In the genomic region with DNA sequence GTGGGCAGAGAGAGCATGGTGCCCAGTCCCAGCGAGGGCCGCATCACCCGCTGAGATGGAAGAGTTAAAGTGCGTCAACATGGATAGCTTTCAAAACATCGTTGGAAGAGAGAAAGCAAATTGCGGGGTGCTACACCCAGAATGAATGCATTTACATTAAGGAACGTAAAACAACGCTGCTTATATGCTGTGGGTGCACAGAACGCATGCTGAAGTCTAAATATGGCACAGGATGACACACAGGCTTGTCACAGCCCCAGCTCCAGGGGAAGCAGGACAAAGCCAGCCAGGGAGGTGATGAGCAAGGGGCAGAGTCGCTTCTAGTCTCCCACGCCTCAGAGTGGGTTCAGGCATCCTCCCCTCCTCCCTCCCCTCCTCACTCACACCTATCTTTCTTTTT, we compare ENCODE assay signal across 28 mouse cellular contexts. TPM values are rescaled to one million over a fixed set of nuclear protein-coding genes. Genes with fewer than 3 reads are reported as not detected.
DNase-seq lines count a peak whose midpoint lies in the region; ATAC-seq lines count a peak whose summit lies in the region.
"Had no signal": no experiment of that assay in that cellular context is flagged by ENCODE, and none has a peak within 500 bp of the region (broad histone marks: within the 10 kb centered on the region; RNA-seq: fewer than 3 reads in every experiment).

No protein-coding gene starts in this region.

- H3K27me3 ChIP-seq in forebrain, embryonic 12.5 days = peaks cover 29% of the 10 kb centered on the region
- H3K27me3 ChIP-seq in forebrain, embryonic 14.5 days (replicated peaks; ENCODE audit: control insufficient read depth, insufficient read depth, low read length) = 0 out of 2 replicates have a peak, but pooled peaks cover 6% of the 10 kb centered on the region

- no peaks in the 10 kb centered on the region for H3K36me3 ChIP-seq in forebrain, embryonic 12.5 days (replicated peaks)
- no peaks in the 10 kb centered on the region for H3K36me3 ChIP-seq in forebrain, embryonic 14.5 days (ENCODE audit: control insufficient read depth, insufficient read depth, low read length)
- H3K36me3 ChIP-seq: embryonic facial prominence, embryonic 13.5 days; heart, embryonic 13.5 days; limb, embryonic 13.5 days; liver, embryonic 13.5 days; midbrain, embryonic 12.5 days had no signal

- H3K9ac ChIP-seq in forebrain, embryonic 12.5 days = no peak overlapping the region
- H3K9ac ChIP-seq in forebrain, embryonic 14.5 days (ENCODE audit: low read length) = no peak overlapping the region
- H3K9ac ChIP-seq: embryonic facial prominence, embryonic 13.5 days; forebrain, embryonic 13.5 days; heart, embryonic 13.5 days; limb, embryonic 13.5 days; liver, embryonic 13.5 days; midbrain, embryonic 12.5 days had no signal

- H3K27ac ChIP-seq in forebrain, embryonic 12.5 days = peak overlapping the region; percentile 3; the same call in 1 of the 2 replicates
- H3K27ac ChIP-seq in forebrain, embryonic 14.5 days (ENCODE audit: low read depth, low read length) = no peak overlapping the region
- H3K27ac ChIP-seq: embryonic facial prominence, embryonic 13.5 days; forebrain, embryonic 13.5 days; heart, embryonic 13.5 days; hindbrain, postnatal 0 days; layer of hippocampus, adult 2 months; limb, embryonic 13.5 days; liver, embryonic 13.5 days; midbrain, embryonic 12.5 days had no signal

- H3K4me2 ChIP-seq in forebrain, embryonic 12.5 days = no peak overlapping the region
- no peak overlapping the region for H3K4me2 ChIP-seq in forebrain, embryonic 14.5 days (ENCODE audit: low read length)
- H3K4me2 ChIP-seq: embryonic facial prominence, embryonic 13.5 days; forebrain, embryonic 13.5 days; heart, embryonic 13.5 days; limb, embryonic 13.5 days; liver, embryonic 13.5 days; midbrain, embryonic 12.5 days had no signal

- no peak overlapping the region for H3K4me3 ChIP-seq in forebrain, embryonic 12.5 days (replicated peaks)
- no peak overlapping the region for H3K4me3 ChIP-seq in forebrain, embryonic 14.5 days (ENCODE audit: low read depth, low read length)
- H3K4me3 ChIP-seq: embryonic facial prominence, embryonic 13.5 days; erythroblast, embryonic 14.5 days; forebrain, embryonic 13.5 days; heart, embryonic 13.5 days; layer of hippocampus, adult 2 months; limb, embryonic 13.5 days; liver, embryonic 13.5 days; midbrain, embryonic 12.5 days had no signal

- 70% methylated on average over 11 of the region's 11 CpGs for WGBS in forebrain, embryonic 12.5 days
- WGBS in forebrain, embryonic 14.5 days = 56% methylated on average over 11 of the region's 11 CpGs

- peaks cover 46% of the 10 kb centered on the region for H3K4me1 ChIP-seq in forebrain, embryonic 12.5 days
- H3K4me1 ChIP-seq in forebrain, embryonic 14.5 days (ENCODE audit: control insufficient read depth, insufficient read depth, low read length) = peaks cover 20% of the 10 kb centered on the region
- H3K4me1 ChIP-seq: liver, embryonic 13.5 days had no signal

- no peaks in the 10 kb centered on the region for H3K9me3 ChIP-seq in forebrain, embryonic 12.5 days
- H3K9me3 ChIP-seq in forebrain, embryonic 14.5 days (replicated peaks; ENCODE audit: control insufficient read depth, low read length) = no peaks in the 10 kb centered on the region
- H3K9me3 ChIP-seq: embryonic facial prominence, embryonic 13.5 days; forebrain, embryonic 13.5 days; heart, embryonic 13.5 days; limb, embryonic 13.5 days; liver, embryonic 13.5 days; midbrain, embryonic 12.5 days had no signal

- no peak for ATAC-seq in forebrain, embryonic 12.5 days (ENCODE audit: low FRiP score)
- ATAC-seq in forebrain, embryonic 14.5 days = no peak
- ATAC-seq: forebrain, embryonic 13.5 days; hindbrain, postnatal 0 days; intestine, embryonic 16.5 days; Patski had no signal

- no peak for DNase-seq in forebrain, embryonic 14.5 days (ENCODE audit: low spot score)
- peak; percentile 46 for DNase-seq in 3134 (ENCODE audit: extremely low read depth, insufficient read length, low spot score)
- peak; percentile 31 to 64 for DNase-seq in left cerebral cortex, postnatal 14 days (ENCODE audit: low spot score in 2 of 2)
- DNase-seq in right cerebral cortex, postnatal 25 days = peak; percentile 44
- DNase-seq in heart, adult 8-10 months (ENCODE audit: low spot score) = no peak
- no peak for DNase-seq in spleen, adult 12 weeks (ENCODE audit: low spot score)
- DNase-seq: adrenal gland, adult 2 months; gastrocnemius, postnatal 10 days; heart, postnatal 14 days; kidney, adult 9 months; kidney, postnatal 25 days; liver, embryonic 13.5 days; lung, adult 2 months; lung, postnatal 14 days; spleen, adult 18-20 months; thymus, postnatal 14 days had no signal

- intact Hi-C loops in left cerebral cortex, postnatal 14 days (cut with DNase I) = no loop called here

RNA-seq across cellular contexts. Expression of gene Cdh22, which starts 27.0 kb away (rescaled TPM):
- 10.6 and 11.4 TPM in 2 replicates for polyA plus RNA-seq in forebrain, embryonic 12.5 days (2016; fragmentation: Nextera tagmentation; extraction: Ambion mirVana)
- polyA plus RNA-seq in forebrain, embryonic 14.5 days (2014; fragmentation: Nextera tagmentation; extraction: Ambion mirVana) = 4.8 and 4.9 TPM in 2 replicates
- 10 to 100 TPM; 33.8 TPM for total RNA-seq in left cerebral cortex, postnatal 14 days (2021)
- 1 to 10 TPM in 2 of 4 experiments, under 1 TPM in 2; 0.75 to 2.2 (median 0.99) TPM for total RNA-seq in heart, adult 8-10 months (2022)
- total RNA-seq: granulocyte monocyte progenitor cell, adult 5-6 weeks had no signal
- polyA plus RNA-seq: erythroblast, embryonic 14.5 days; liver, embryonic 13.5 days; Patski had no signal

Comparison
In these comparisons a context has a peak if more than half of its experiments do, and no peak if none do; other contexts are left out.
1. DNase-seq: peak in 3134 (single experiment), left cerebral cortex, postnatal 14 days (2 of 2) and right cerebral cortex, postnatal 25 days (single experiment); none in forebrain, embryonic 14.5 days (single experiment), heart, adult 8-10 months (single experiment) and spleen, adult 12 weeks (single experiment).
2. RNA of gene Cdh22, which starts 27.0 kb away (total RNA-seq): 33.8 TPM in left cerebral cortex, postnatal 14 days; 0.75 to 2.2 TPM in heart, adult 8-10 months; every median in the first group is over 10 times any median in the second.